Mouse (Mus musculus) right cerebral cortex, adult 18-20 months (tissue): ENCODE data around the gene Adamts12.

ENCODE experiments used
- DNase-seq: peaks from one replicate; pipeline ENCODE4 v3.0.0; 2022; ENCODE audit warnings: mixed read lengths

Adamts12 gene

DNA sequence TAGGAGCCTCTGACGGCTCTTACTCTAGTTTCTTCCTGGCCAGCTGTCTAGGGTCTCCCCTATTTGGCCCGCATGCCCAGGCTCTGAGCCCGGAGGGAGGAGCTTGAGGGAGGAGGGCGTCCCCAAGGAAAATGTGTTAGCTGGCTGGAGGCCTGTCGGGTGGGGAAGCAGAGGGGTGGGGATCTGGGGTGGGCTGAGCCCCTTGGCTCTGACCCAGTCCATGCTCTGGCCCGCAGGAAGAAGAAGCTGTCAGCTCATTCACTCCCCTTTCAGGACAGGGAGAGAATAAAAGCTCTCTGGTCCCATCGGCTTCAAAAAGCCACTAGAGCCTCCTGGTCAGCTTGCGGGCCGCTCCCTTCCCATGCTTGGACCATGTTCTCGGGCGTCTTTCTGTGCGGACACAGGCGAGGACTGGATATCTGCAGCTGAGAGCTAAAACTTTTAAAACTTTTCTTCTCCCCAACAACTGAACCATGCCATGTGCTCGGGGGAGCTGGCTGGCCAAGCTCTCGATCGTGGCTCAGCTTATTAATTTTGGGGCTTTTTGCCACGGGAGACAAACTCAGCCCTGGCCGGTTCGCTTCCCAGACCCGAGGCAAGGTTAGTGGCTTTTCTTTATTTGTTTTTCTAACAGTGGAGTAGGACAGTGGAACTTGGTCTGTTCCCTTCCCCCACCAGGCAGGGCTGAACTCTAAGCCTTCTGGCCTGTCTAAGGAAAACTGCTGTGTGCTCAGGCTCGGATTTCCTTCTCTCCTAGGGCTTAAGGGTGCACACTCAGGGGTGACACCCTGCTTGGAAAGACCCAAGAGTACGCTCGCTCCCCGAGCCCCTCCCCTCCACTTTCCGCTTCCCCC, at the start of gene Adamts12:
Gene Adamts12, plus strand, starts transcription at position 233 of the 854 bp plus-strand sequence.
- DNase-seq, result no peak

DNA sequence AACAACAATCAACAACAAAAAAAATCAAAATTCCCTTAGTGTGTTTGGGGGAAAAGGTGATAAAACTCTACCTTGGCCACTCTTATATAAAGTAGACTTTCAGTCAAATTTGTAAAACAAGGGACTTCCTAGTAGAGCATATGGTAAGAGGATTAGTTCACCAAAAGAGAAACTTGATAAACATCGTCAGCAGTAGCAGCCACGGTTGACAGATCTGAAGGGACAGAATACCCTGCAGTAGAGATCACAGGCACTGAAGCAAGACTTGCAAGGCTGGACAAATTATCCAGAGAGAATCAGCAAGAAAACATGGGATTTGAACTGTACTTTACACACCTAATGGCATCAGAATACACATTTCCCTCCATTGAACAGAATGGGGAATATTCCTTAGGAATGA, 49.7 kb upstream of the Adamts12 start:
- DNase-seq, result no peak

DNA sequence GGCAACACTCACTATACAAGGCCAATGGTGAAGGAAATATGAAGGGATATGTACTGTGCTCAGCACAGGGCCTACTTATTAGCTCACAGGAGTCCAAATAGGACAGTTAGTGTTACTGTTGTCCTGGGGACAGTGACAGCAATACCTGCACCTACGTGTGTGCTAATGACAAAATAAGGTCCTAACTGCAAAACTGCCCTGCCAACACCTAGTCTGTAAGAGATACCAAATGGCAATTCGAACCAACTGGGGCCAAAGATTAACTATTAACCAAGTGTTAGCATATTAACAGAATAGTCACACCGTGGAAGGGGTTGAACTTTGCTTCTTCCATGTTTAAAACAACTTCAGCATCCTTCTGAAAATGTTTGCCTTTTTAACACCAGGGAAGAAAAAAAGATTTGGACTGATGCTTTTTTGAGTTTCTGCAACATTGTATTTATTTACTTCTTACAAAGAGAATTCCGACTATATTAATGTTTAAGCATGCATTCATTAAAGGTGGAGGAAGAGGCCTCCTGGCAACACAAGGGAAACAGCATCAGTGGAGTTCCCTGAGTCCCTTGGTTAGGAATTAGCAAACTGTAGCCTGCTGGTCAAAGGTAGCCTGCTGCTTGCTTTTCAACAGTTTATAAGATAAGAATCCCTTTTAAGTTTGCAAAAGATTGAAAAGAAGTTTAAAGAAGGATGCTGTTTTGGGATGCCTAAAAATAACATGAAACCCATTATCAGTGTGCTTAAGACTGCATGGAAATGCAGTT, 37.6 kb upstream of the Adamts12 start:
- DNase-seq, result no peak

DNA sequence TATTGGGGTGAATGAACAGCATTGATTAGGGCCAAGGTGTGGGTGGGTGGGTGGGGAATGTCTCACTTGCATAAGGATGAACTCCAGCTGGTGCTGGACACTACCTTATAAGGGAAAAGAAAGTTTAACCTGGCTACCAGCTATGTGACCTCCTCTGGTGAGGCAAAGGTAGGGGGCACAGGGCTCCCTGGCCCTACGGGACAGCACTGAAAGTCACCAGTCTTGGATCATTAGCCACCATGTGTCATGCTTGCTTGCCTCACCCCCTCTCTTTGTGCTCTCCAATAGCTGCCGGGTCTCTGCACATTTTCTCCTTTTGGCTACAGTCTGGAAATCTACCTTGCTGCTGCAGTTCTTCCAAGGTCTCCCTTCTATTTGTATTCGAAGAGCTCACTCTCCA, 34.4 kb upstream of the Adamts12 start:
- DNase-seq, result no peak

DNA sequence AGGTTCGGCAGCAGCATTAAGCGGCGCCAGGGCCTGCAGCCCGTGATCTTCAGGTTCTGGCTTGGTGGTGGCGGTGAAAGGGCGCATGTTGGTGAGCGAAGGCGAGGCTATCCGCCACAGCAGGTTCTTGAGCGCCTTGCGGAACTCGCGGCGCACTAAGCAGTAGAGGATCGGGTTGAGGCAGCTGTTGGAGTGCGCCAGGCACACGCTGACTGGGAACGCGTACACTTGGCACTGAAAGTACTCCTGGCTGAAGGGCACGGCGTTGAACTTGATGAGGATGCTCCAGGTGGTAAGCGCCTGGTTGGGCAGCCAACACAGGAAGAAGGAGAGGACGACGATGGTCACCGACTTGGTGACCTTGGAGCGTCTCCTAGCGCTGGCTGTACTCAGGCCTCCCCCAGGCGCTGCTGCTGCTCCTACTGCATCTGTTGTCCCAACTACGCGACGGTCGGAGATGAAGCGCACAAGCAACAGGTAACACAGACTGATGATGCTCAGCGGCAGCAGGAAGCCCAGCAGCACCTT, 28.6 kb upstream of the Adamts12 start:
- DNase-seq, result no peak

DNA sequence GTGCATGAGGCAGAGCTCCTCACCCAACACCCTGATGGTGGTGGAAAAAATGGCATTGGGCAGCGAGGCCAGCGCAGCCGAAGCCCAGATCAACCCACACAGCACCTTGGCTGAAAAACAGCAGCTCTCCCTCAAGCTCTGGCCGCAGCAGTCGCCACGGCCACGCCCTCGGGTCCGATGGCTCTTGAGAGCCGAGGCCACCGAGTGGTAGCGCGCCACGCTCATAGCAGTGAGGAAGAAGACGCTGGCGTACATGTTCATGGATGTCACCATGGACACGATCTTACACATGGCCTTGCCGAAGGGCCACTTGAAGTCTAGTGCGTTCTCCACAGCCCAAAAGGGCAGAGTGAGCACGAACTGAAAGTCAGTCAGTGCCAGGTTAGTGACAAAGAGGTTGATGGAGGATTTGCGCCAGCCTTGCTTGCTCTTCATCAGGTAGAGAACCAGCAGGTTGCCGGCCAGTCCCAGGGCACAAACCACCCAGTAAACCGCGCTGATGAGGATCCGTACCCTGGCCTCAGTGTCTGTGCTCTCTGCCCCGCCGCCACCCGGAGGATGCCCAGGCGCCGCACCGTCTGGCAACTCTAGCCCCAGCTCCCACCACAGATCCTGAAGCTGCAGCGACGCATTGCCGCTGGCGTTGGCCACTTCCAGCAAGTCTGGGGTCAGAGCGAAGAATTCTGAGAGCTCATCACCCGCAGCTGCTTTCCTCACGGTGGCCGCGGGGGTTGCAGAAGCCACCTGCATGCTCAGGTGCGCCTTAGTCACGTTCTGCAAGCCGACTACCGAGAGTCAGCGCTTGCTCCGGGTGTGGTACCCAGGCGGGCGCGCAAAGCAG, 27.8 kb upstream of the Adamts12 start:
- DNase-seq, result peak; percentile 8

DNA sequence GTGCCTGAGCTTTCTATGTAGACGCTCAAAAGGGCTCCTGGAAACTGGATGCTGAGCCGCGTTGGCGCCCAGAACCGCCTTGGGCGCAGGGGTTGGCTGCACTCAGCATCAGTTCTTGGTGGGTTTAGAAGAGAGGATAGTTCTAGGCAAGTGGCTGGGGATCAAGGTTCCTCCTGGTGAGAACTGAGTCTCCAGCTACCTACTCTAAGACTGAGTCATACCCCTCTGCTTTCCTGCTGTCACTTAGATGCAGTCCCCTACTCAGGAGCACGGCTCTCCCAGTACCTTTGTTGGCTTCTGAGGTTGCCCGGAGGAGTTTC, 27.3 kb upstream of the Adamts12 start:
- DNase-seq, result no peak

DNA sequence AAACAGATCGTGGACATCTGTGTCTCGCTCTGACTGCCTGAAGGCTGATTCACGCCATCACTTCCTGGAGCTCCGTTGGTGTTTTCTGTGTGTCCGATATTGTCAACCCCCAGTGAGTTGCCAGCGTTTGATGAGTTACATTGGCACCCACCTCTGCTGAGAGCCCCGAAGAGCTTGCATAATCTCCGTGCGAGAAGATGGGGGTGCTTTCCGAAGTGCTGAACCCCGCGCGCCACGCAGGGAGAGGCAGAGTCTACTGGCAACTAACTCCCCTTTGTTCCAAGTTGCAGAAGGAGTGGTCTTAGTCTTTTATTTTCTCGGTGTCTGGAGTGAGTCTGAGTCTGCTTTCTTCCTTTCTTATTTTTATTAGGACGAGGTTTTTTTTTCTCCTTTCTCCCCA, 26.9 kb upstream of the Adamts12 start, which contains the start of gene Rxfp3:
Gene Rxfp3, minus strand, starts transcription at position 281 of the 400 bp plus-strand sequence.
- DNase-seq, result peak; percentile 10

DNA sequence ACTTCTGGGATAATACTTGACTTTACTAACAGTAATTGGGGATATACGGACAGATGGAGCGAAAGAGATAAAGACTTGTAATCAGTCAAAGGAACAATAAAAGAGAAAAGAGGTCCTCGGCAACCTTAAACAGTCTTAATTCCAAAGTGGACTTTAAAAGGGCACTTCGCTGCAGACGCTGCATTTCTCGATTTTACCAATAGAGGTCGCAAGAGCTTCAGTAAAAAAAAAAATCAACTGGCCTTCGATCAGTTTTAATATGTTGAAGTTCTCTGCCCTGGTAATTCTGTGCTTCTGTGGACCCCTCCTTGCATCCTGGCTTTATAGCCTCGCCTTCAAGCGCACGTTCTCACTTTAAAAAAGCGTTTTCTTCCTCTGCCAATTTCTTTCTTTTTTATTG, 26.1 kb upstream of the Adamts12 start:
- DNase-seq, result peak; percentile 11

DNA sequence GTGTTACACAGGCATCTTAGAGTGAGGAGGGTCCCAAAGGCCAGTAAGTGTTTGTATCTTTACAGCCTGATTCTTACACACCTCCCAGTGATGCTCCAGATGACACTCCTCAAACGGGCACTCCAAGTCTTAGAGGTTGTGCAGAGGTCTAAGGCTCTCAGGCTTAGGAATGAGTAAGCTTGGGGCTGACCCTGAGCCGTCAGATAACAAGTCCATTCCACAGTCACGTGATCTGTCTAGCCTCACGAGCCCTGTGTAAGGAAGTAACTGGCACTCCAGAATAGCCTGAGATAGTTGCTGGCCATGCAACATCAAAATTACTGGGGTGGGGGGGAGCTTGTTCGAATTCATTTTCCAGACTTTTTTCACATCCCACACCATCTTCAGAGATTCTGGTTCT, 24.5 kb upstream of the Adamts12 start:
- no peak for DNase-seq

DNA sequence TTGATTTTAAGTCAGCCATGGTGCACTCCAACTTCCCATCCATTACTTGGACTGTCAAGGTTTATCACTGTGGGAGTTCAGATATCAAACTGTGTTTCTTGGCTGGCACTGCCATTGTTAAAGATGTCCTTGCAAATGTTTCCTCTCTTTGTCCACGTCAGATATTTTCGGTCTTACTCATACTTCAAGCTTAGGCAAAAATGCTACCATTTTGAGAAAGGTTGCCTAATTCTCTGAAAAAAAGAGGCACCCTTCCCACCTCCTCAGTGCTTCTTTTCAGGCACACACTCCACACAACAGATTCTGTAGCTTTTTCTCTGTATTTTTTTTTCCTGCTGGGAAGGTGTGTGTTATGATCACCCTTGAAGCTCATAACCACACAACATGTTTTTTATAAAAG, 23.4 kb upstream of the Adamts12 start:
- no peak for DNase-seq

DNA sequence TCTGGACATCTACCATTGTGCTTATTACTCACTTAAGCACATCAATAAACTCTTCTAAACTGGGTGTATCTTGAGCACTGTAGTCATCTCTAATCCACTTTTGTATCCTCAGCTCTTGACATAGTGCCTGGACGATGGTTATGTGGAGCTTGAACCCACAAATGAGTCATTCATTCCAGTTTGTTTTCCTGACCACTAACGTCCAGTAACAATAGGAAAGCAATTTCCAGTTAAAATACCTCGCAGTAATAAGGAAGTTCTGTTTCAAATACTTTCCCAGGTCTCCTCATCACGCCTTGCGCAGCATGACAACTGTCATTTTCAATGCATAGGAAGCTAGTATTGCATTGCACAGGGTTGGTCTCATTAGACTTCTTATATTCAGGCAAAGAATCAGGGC, 21.8 kb upstream of the Adamts12 start:
- DNase-seq, result no peak

DNA sequence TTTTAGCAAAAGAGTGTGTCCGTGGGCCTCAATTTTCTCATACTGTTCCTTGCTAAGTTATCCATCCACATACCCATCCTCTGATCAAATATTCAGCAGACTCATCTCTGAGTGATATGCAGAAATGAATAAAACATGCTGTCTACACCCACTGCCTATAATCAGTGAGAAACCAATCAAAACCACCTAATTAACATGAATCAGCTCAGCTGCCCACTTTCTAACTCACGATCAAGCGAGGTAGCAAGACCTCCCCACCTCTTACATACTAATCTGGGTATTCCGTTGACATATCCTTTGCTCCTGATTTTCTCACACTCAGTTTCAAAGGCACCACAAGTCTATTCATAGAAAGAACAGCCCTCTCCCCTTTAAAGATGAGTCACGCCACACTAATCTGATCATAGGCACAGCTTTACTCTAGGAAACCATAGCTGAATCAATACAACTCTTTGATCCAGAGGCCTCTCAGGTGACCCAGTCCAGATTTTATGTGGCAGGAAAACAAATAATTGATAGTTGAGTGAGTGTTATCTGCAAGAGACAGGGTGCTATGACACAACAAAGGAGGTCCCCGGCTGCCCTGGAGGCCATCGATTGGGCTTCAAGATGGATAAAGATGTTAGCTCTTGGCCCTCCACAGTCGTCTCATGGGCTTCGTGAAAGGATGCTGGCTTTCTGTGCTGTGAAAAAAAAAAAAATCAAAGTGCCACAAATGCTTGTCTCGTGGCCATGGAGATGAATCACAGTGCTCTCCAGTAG, 10.7 kb upstream of the Adamts12 start:
- DNase-seq, result no peak

DNA sequence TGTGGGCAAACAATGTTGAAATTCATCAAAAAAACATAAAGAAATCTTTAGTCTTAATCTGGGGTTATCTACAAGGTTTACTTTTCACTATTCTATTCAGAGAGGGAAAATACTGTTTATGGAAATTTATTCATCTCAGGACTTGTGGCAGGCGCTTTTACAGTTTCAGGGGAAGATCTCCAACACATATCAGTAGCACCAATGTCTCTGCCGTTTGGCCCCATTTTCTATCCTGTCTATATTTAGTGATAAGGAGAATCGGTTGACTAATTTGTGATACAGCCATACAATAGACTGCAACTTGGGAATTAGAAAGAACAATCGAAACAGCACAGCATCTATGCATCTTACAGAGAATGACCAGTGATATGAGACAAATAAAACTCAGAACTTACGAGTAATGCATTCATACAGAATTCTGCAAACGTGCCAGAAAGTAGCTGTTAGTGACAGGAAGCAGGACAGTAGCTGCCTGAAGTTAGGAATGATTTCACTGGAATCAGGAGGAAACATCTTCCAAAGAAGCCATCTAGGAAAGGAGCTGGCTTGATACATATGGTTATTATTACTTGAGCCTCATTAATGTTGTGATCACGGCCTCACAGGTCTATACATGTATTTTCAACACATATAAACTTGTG, 10.0 kb upstream of the Adamts12 start:
- no peak for DNase-seq

DNA sequence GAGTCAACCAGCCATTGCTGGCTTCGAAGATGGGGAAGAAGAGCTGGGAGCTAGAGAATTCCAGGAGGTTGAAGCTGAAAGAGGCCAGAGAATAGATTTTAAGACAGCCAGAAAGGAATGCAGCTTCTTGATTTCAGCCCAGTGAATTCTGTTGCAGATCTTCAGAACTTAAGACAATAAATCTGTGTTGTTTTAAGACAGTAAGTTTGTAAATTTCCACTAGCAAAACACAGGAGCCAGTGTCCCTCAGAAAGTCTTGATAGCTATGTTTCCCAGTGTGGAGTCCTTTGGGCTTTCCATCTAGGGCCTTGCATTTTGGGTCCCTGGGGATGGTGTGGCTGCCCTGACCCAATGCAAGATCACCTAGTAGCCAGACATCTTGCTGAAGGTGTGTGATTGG, 1.7 kb upstream of the Adamts12 start:
- no peak for DNase-seq

DNA sequence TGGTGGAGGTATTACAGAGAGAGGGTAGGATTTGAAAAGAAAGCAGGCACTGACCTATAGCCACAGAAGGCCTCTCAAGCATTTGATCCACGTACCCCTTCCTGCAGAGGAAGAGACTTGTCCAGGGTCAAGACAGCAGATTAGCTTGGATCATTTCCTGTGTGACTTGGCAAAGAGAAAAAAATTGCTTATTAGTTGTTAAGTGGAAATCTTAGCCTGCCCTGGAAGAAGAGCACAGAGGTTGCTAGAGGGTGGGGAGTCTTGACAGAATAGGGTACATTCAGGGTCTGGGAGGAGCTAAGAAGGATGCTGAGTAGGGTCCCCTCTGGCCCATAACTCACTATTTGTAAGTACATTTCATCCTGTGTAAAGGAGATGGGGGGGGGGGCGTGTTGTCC, 431 bp upstream of the Adamts12 start:
- DNase-seq, result no peak

DNA sequence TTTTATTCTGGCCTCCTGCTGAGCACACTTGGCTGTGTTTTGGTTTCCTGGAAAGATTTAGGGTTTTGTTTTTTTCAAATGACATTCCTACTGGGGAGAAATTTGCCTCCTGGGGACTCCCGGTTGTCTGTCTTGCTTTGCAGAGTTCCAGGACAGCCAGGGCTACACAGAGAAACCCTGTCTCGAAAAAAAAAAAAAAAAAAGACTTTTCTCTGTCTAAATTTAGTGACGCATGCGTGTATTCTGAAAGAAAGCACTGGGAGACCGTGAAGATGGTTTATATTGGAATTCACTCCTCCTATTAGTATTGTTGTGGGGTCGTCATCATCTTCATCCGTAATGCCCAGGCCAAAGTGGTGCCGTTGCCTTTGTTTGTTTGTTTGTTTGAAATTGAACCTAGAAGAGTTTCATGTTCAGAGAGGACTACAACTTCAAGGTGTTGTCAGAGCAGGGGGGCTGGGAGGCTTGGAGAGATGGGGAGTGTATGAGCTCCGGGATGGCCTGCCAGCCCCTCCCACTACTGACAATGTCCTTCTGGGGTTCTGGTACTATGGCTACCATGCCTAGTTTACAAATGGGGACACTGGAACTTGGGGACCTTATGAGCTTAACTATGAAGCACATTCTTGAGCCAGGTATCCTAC, 1.1 kb downstream of the Adamts12 start:
- DNase-seq, result no peak

DNA sequence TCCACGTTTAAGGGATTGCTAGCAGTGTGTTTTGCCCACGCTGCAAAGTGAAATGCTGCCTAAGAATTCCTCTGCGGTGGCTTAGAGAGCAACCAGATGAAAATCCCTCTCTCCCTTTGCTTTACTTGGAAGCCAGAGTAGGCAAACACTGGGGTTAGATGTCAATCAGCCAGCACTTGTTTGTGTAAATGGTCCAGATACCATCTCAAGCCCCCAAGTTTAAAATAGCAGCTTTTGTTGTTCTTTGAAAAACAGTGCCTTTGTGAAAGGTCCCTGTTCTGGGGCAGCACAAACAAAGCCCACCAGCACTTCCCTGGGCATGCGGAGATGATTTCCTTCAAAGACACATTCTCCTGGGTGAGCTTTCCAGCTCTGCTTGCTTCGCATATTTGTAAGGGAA, 1.7 kb downstream of the Adamts12 start:
- no peak for DNase-seq

DNA sequence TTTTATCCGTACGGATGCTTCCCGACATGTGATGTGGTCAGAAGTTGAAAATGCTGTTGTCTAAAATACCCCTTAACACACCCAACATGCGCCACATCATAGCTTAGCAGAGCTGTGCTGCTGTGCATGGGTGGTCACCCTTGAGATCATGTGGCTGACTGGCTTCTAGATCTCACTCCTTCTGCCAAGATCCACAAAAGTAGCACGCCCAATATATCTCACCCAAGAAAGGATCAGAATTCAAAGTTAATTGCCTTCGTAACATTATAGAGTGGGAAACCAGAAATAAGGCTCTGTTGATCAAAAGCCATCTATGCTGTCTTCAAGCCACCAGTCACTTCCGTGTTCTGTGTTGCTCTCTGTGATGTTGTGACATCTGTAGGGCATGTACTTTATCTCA, 3.3 kb downstream of the Adamts12 start:
- no peak for DNase-seq

DNA sequence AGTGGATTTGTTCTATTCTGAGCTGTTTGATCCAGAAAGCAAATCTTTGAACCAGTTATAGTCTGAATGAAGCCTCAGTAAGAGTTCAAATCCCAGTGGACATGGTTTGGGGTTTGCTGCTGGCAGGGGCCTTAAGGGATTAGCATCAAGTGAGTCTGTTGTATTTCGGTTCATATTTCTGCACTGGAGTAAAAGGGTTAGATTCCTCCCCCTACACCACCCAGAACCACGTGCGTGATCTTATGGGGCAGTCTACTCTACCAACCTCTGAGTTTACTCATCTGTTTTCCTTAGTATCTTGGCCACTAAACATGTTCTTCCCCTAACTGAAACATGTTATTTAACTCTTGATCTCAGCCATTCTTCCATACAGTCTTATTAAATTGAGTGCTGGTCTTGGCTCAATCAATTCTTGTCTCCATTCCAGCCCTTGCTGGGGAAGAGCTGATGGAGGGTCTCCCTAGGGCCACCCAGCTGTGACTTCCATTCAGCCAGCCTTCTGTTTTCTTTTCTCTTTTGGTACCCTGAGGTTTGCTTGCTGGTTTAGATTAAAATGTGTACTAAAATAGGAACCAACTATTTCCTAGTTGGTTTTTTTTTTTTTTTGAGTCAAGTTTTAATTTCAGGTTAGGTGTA, 11.3 kb downstream of the Adamts12 start:
- DNase-seq, result no peak
